Mouse (Mus musculus) CH12F3 (cell line): ENCODE results near the gene Cep290.
"Not testable (repeated sequence)": the region's sequence is repeated elsewhere in the genome, so short reads cannot be mapped to it uniquely, and the experiment has no call there.

Source experiments
- in situ Hi-C: fragments of 300-500 bp; cut with MboI; formaldehyde crosslinking; loops from 2 replicates; pipeline ENCODE4 v1.14.3; 2020; ENCODE audit warnings: low sequenced_read_pairs

The Cep290 gene

GRCm38 (mm10) chr10:100487097-100487978 is at the start of gene Cep290, which contains the start of gene Tmtc3:
Cep290 (plus strand) TSS chr10:100487558.
Tmtc3 (minus strand) TSS chr10:100487350.
- in situ Hi-C loops, result no loop called here

GRCm38 (mm10) chr10:100449394-100449793 is 38.0 kb upstream of the Cep290 start:
- in situ Hi-C loops, result no loop called here

- in situ Hi-C loops, result no loop called here
These were observed 26.8 kb upstream of the Cep290 start for GRCm38 (mm10) chr10:100460515-100460914.

- in situ Hi-C loops, result no loop called here
These were observed 12.3 kb upstream of the Cep290 start for GRCm38 (mm10) chr10:100475040-100475439.

- in situ Hi-C loops, result no loop called here
These were observed 7.8 kb upstream of the Cep290 start for GRCm38 (mm10) chr10:100479538-100479937.

- in situ Hi-C loops, result no loop called here
These were observed 659 bp upstream of the Cep290 start for GRCm38 (mm10) chr10:100486701-100487096.

- in situ Hi-C loops, result no loop called here
These were observed 4.6 kb downstream of the Cep290 start for GRCm38 (mm10) chr10:100491916-100492315.

- in situ Hi-C loops, result no loop called here
These were observed 11.0 kb downstream of the Cep290 start for GRCm38 (mm10) chr10:100498309-100498708.

GRCm38 (mm10) chr10:100508170-100508569 is 20.8 kb downstream of the Cep290 start:
- in situ Hi-C loops, result no loop called here

- in situ Hi-C loops, result no loop called here
These were observed 34.3 kb downstream of the Cep290 start for GRCm38 (mm10) chr10:100521617-100522016.

- in situ Hi-C loops, result no loop called here
These were observed 35.0 kb downstream of the Cep290 start for GRCm38 (mm10) chr10:100522330-100522729.

GRCm38 (mm10) chr10:100524499-100525390 is 37.4 kb downstream of the Cep290 start:
- in situ Hi-C loops, result no loop called here

GRCm38 (mm10) chr10:100556566-100557175 is 69.3 kb downstream of the Cep290 start:
- in situ Hi-C loops, result no loop called here

GRCm38 (mm10) chr10:100560194-100560883 is 73.0 kb downstream of the Cep290 start:
- in situ Hi-C loops, result not testable (repeated sequence)

GRCm38 (mm10) chr10:100564112-100564511 is 76.8 kb downstream of the Cep290 start:
- in situ Hi-C loops, result no loop called here

GRCm38 (mm10) chr10:100571707-100572106 is 84.3 kb downstream of the Cep290 start:
- in situ Hi-C loops, result no loop called here

- in situ Hi-C loops, result no loop called here
These were observed 87.3 kb downstream of the Cep290 start for GRCm38 (mm10) chr10:100574505-100575149.

GRCm38 (mm10) chr10:100575294-100575693 is 87.9 kb downstream of the Cep290 start:
- in situ Hi-C loops, result no loop called here

GRCm38 (mm10) chr10:100584178-100584577 is 96.8 kb downstream of the Cep290 start:
- in situ Hi-C loops, result no loop called here

GRCm38 (mm10) chr10:100588524-100588923 is 101.2 kb downstream of the Cep290 start:
- in situ Hi-C loops, result no loop called here
